Mouse (Mus musculus) G1E (cell line): ENCODE measurements around the gene Ndufab1.

ENCODE experiments used
- CTCF ChIP-seq: IDR thresholded peaks from 2 replicates; pipeline ENCODE4 v1.5.1; 2012; ENCODE audit warnings: low read depth, low read length, inconsistent platforms, mixed read lengths
- GATA1 ChIP-seq: IDR thresholded peaks from 2 replicates; pipeline ENCODE4 v1.6.1; 2012; ENCODE audit warnings: borderline replicate concordance, low read length, inconsistent platforms, mixed read lengths

GRCm38 (mm10) chr7:122079798-122080554 is 21.7 kb downstream of the Ndufab1 start:
- TF ChIP-seq CTCF (no peak), GATA1 (no peak)
